Mouse (Mus musculus): ENCODE results near the gene Anks1. TPM values are rescaled to one million over a fixed set of nuclear protein-coding genes. Genes with fewer than 3 reads are reported as not detected.
A peak's percentile ranks its signal among the peaks of the same experiment; 100 is the strongest.

Anks1 gene
- polyA plus RNA-seq, 1 experiment from 2014 or later = 8.3 TPM

GRCm38 (mm10) chr17:28015068-28015730, 106.1 kb downstream of the Anks1 start:
- no peaks in the 10 kb centered on the region for H3K9me3 ChIP-seq (ENCODE audit: control insufficient read depth, low read length)
- peaks cover 11% of the 10 kb centered on the region for H3K4me1 ChIP-seq (replicated peaks; ENCODE audit: control insufficient read depth, insufficient read depth)
- WGBS = 63% methylated on average over 17 of the region's 17 CpGs
- no peaks in the 10 kb centered on the region; the same call in 1 of the 2 replicates for H3K36me3 ChIP-seq (ENCODE audit: control insufficient read depth, insufficient read depth, low read length)
- H3K27ac ChIP-seq (replicated peaks) = peak overlapping the region; percentile 58
- H3K4me2 ChIP-seq (replicated peaks; ENCODE audit: low read depth) = no peak overlapping the region
- DNase-seq (ENCODE audit: low spot score) (no peak), ATAC-seq (ENCODE audit: low FRiP score, low TSS enrichment) (no peak)
- no peak overlapping the region for H3K9ac ChIP-seq (ENCODE audit: low read length)
- TF ChIP-seq EP300 (optimal IDR thresholded peaks at IDR 0.05) (no peak), CTCF (IDR thresholded peaks at IDR 0.05; ENCODE audit: low read depth) (no peak)
- no peak overlapping the region for H3K4me3 ChIP-seq (ENCODE audit: low read depth, low read length)
- H3K27me3 ChIP-seq (ENCODE audit: control insufficient read depth, insufficient read depth, low read length) = no peaks in the 10 kb centered on the region

DNA sequence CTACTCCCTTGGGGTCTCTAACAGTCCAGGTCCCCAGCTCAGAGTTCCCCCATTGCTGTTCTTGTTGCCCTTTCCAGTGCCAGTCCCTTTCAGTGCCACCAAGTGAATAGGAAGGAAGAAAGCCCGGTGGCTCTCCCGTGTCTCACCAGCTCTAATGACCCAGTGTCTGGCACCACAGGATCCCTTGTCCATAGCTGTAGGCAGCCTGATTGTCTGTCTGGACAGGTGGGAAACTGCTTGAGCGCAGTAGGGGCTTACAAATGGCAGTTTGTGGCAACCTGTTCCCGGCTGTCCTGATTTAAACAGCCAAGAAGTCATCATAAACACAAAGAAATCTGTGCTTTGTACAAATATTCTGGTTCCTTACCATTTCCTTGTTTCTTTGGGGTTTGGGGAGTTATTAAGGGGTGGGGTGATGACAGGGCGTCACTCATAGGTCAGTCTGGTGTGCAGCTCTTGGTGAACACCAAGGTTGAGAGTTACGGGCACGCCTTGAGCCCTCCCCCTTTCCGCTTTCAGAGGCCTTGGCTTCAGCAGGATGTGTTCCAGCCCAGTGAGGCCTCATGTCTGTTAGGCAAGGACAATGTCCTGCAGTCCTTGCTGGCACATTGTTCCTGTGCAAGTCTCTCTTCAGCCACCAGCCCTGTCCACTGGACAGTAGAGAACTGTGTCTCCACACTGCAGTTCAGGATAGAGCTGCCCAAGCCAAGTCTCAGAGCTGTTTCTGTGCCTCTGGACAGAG, 107.1 kb downstream of the Anks1 start:
- no peak for ATAC-seq (ENCODE audit: low FRiP score, low TSS enrichment)

GRCm38 (mm10) chr17:28018344-28018743, 109.2 kb downstream of the Anks1 start:
- H3K27me3 ChIP-seq (ENCODE audit: control insufficient read depth, insufficient read depth, low read length) = no peaks in the 10 kb centered on the region
- H3K4me2 ChIP-seq (replicated peaks; ENCODE audit: low read depth) = no peak overlapping the region
- H3K27ac ChIP-seq (replicated peaks) = no peak overlapping the region
- WGBS = 69% methylated on average over 6 of the region's 6 CpGs
- peaks cover 11% of the 10 kb centered on the region for H3K4me1 ChIP-seq (replicated peaks; ENCODE audit: control insufficient read depth, insufficient read depth)
- no peaks in the 10 kb centered on the region for H3K9me3 ChIP-seq (ENCODE audit: control insufficient read depth, low read length)
- H3K9ac ChIP-seq (ENCODE audit: low read length) = no peak overlapping the region
- no peak overlapping the region for H3K4me3 ChIP-seq (ENCODE audit: low read depth, low read length)
- TF ChIP-seq CTCF (IDR thresholded peaks at IDR 0.05; ENCODE audit: low read depth) = no peak
- ATAC-seq (ENCODE audit: low FRiP score, low TSS enrichment) = no peak
- DNase-seq (ENCODE audit: low spot score) = no peak
- H3K36me3 ChIP-seq (ENCODE audit: control insufficient read depth, insufficient read depth, low read length) = no peaks in the 10 kb centered on the region

More for the DNA sequence above, 107.1 kb downstream of the Anks1 start:
- 63% methylated on average over 8 of the region's 8 CpGs for WGBS
- Histone ChIP-seq H3K4me1 (replicated peaks; ENCODE audit: control insufficient read depth, insufficient read depth) (peaks cover 11% of the 10 kb centered on the region), H3K4me2 (replicated peaks; ENCODE audit: low read depth) (no peak overlapping the region), H3K27ac (replicated peaks) (peak overlapping the region; percentile 58), H3K4me3 (ENCODE audit: low read depth, low read length) (no peak overlapping the region), H3K9ac (ENCODE audit: low read length) (no peak overlapping the region), H3K36me3 (ENCODE audit: control insufficient read depth, insufficient read depth, low read length) (no peaks in the 10 kb centered on the region; the same call in 1 of the 2 replicates), H3K9me3 (ENCODE audit: control insufficient read depth, low read length) (no peaks in the 10 kb centered on the region), H3K27me3 (ENCODE audit: control insufficient read depth, insufficient read depth, low read length) (no peaks in the 10 kb centered on the region)
- TF ChIP-seq EP300 (optimal IDR thresholded peaks at IDR 0.05) (no peak), CTCF (IDR thresholded peaks at IDR 0.05; ENCODE audit: low read depth) (no peak)
- DNase-seq (ENCODE audit: low spot score) = peak; percentile 48

GRCm38 (mm10) chr17:28018776-28019175, 109.7 kb downstream of the Anks1 start:
- no peaks in the 10 kb centered on the region for H3K9me3 ChIP-seq (ENCODE audit: control insufficient read depth, low read length)
- DNase-seq (ENCODE audit: low spot score) = no peak
- H3K4me2 ChIP-seq (replicated peaks; ENCODE audit: low read depth) = no peak overlapping the region
- WGBS = 54% methylated on average over 11 of the region's 11 CpGs
- no peaks in the 10 kb centered on the region for H3K27me3 ChIP-seq (ENCODE audit: control insufficient read depth, insufficient read depth, low read length)
- no peak overlapping the region for H3K27ac ChIP-seq (replicated peaks)
- no peaks in the 10 kb centered on the region for H3K36me3 ChIP-seq (ENCODE audit: control insufficient read depth, insufficient read depth, low read length)
- H3K4me1 ChIP-seq (replicated peaks; ENCODE audit: control insufficient read depth, insufficient read depth) = peaks cover 7% of the 10 kb centered on the region
- ATAC-seq (ENCODE audit: low FRiP score, low TSS enrichment) = no peak
- H3K4me3 ChIP-seq (ENCODE audit: low read depth, low read length) = no peak overlapping the region
- no peak overlapping the region for H3K9ac ChIP-seq (ENCODE audit: low read length)
- TF ChIP-seq CTCF (IDR thresholded peaks at IDR 0.05; ENCODE audit: low read depth) (no peak), EP300 (optimal IDR thresholded peaks at IDR 0.05) (no peak)

DNA sequence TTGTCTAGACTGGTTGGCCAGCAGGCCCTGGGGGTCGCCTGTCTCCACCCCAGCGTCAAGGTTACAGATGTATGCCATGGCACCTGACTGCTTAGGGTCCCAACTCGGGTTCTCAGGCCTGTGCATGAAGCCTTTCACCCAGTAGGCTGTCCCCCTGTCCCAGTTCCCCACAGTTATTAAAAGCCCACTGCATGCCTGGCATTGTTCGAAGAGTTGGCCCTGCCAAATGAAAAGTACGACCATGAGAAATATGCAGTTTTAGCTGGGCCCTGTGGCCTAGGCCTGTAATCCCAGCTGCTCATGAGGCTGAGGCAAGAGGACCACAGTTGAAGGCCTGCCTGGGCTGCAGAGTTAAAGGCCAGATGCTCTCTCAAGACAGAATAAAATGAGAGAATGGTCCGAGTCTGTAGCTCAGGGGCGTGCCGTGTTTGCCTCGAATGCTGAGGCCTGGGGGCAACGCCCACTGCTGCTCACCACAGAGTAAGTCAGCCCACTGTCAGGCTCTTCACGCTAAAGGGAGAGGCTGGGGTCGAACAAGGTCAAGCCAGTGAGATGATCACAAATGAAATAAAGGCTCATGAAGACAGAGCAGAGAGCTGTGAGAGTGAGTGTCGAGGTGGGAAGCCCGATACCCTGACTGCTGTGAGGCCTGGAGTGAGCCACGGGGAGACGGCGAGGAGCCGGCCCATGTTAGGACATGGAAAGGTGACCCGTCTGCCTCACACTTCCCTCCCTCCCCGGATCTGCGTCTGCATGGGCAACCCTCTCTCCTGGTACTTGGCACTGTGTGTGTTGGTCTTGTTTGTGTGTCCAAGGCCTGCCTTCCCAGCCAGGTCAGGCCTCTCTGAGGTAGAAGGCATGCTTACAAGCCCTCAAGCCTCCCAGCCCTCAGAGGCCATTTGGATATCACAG, 110.9 kb downstream of the Anks1 start:
- DNase-seq (ENCODE audit: low spot score) (no peak), ATAC-seq (ENCODE audit: low FRiP score, low TSS enrichment) (no peak)
- TF ChIP-seq CTCF (IDR thresholded peaks at IDR 0.05; ENCODE audit: low read depth) (no peak), EP300 (optimal IDR thresholded peaks at IDR 0.05) (no peak)
- Histone ChIP-seq H3K27me3 (ENCODE audit: control insufficient read depth, insufficient read depth, low read length) (no peaks in the 10 kb centered on the region), H3K4me1 (replicated peaks; ENCODE audit: control insufficient read depth, insufficient read depth) (peaks cover 9% of the 10 kb centered on the region), H3K27ac (replicated peaks) (peak overlapping the region; percentile 24; the same call in 1 of the 2 replicates), H3K4me2 (replicated peaks; ENCODE audit: low read depth) (no peak overlapping the region), H3K9me3 (ENCODE audit: control insufficient read depth, low read length) (no peaks in the 10 kb centered on the region), H3K4me3 (ENCODE audit: low read depth, low read length) (no peak overlapping the region), H3K9ac (ENCODE audit: low read length) (no peak overlapping the region), H3K36me3 (ENCODE audit: control insufficient read depth, insufficient read depth, low read length) (no peaks in the 10 kb centered on the region)
- 68% methylated on average over 21 of the region's 21 CpGs for WGBS
